Mouse (Mus musculus) retina, adult 2 months (tissue): ENCODE data around the gene Cabp4.

ENCODE experiments used
- DNase-seq: peaks from one replicate; pipeline ENCODE4 v3.0.0-alpha.2; 2012; ENCODE audit warnings: low read depth, low spot score

The Cabp4 gene

GRCm38 (mm10) chr19:4164721-4165120 is 20.9 kb upstream of the Cabp4 start:
- no peak for DNase-seq

GRCm38 (mm10) chr19:4164100-4164499 is 20.3 kb upstream of the Cabp4 start:
- no peak for DNase-seq

- DNase-seq, result no peak
Observed at GRCm38 (mm10) chr19:4163543-4163887, 19.7 kb upstream of the Cabp4 start.

- peak; percentile 88 for DNase-seq
Observed at GRCm38 (mm10) chr19:4162646-4163542, 19.1 kb upstream of the Cabp4 start, which contains the start of gene Rps6kb2. Gene Rps6kb2 (minus strand): TSS chr19:4163354.

- no peak for DNase-seq
Observed at GRCm38 (mm10) chr19:4159049-4159448, 15.2 kb upstream of the Cabp4 start.

GRCm38 (mm10) chr19:4156771-4157170 is 12.9 kb upstream of the Cabp4 start:
- no peak for DNase-seq

- no peak for DNase-seq
Observed at GRCm38 (mm10) chr19:4156073-4156579, 12.3 kb upstream of the Cabp4 start.

GRCm38 (mm10) chr19:4155223-4156072 is 11.6 kb upstream of the Cabp4 start:
- no peak for DNase-seq

GRCm38 (mm10) chr19:4154437-4155222 is 10.8 kb upstream of the Cabp4 start:
- DNase-seq, result no peak

- DNase-seq, result peak; percentile 61
Observed at GRCm38 (mm10) chr19:4153232-4153654, 9.4 kb upstream of the Cabp4 start, which contains the start of gene Ptprcap. Gene Ptprcap (plus strand): TSS chr19:4153604.

- no peak for DNase-seq
Observed at GRCm38 (mm10) chr19:4152445-4153231, 8.8 kb upstream of the Cabp4 start.

GRCm38 (mm10) chr19:4151898-4152297 is 8.1 kb upstream of the Cabp4 start:
- DNase-seq, result no peak

- DNase-seq, result no peak
Observed at GRCm38 (mm10) chr19:4151488-4151860, 7.6 kb upstream of the Cabp4 start.

GRCm38 (mm10) chr19:4150567-4151487 is 7.0 kb upstream of the Cabp4 start:
- DNase-seq, result no peak

- DNase-seq, result no peak
Observed at GRCm38 (mm10) chr19:4149764-4150461, 6.1 kb upstream of the Cabp4 start.

- no peak for DNase-seq
Observed at GRCm38 (mm10) chr19:4149283-4149682, 5.5 kb upstream of the Cabp4 start.

GRCm38 (mm10) chr19:4148819-4149218 is 5.0 kb upstream of the Cabp4 start:
- DNase-seq, result no peak

GRCm38 (mm10) chr19:4148491-4148806 is 4.6 kb upstream of the Cabp4 start, which contains the start of gene Coro1b:
Gene Coro1b (plus strand): TSS chr19:4148619.
- DNase-seq, result peak; percentile 75
